Mouse (Mus musculus) lung, postnatal 25 days (tissue): ENCODE results near the gene Pros1.

Experiments used
- DNase-seq: peaks from one replicate; pipeline ENCODE4 v3.0.0; 2022; ENCODE audit warnings: low spot score

Pros1 gene

GRCm38 (mm10) chr16:62854191-62855068 lies at the start of gene Pros1:
Gene Pros1 (plus strand): TSS chr16:62854307.
- peak; percentile 74 for DNase-seq

- no peak for DNase-seq
Observed at GRCm38 (mm10) chr16:62804621-62805020, 49.5 kb upstream of the Pros1 start.

GRCm38 (mm10) chr16:62807249-62807979 lies 46.7 kb upstream of the Pros1 start:
- no peak for DNase-seq

GRCm38 (mm10) chr16:62810855-62811254 lies 43.3 kb upstream of the Pros1 start:
- DNase-seq: no peak

GRCm38 (mm10) chr16:62813790-62814189 lies 40.3 kb upstream of the Pros1 start:
- no peak for DNase-seq

- DNase-seq: peak; percentile 84
Observed at GRCm38 (mm10) chr16:62814491-62814890, 39.6 kb upstream of the Pros1 start, which contains the start of gene Stx19. Gene Stx19 (plus strand): TSS chr16:62814676.

GRCm38 (mm10) chr16:62822472-62822871 lies 31.6 kb upstream of the Pros1 start:
- DNase-seq: no peak

- DNase-seq: peak; percentile 57
Observed at GRCm38 (mm10) chr16:62826156-62827001, 27.7 kb upstream of the Pros1 start.

- no peak for DNase-seq
Observed at GRCm38 (mm10) chr16:62832027-62832426, 22.1 kb upstream of the Pros1 start.

GRCm38 (mm10) chr16:62832481-62832880 lies 21.6 kb upstream of the Pros1 start:
- peak; percentile 45 for DNase-seq

GRCm38 (mm10) chr16:62834016-62834735 lies 19.9 kb upstream of the Pros1 start:
- DNase-seq: no peak

GRCm38 (mm10) chr16:62845341-62845740 lies 8.8 kb upstream of the Pros1 start:
- no peak for DNase-seq

GRCm38 (mm10) chr16:62846498-62847312 lies 7.4 kb upstream of the Pros1 start, which contains the start of gene Arl13b:
Gene Arl13b (minus strand): TSS chr16:62847040.
- DNase-seq: peak; percentile 97

- DNase-seq: no peak
Observed at GRCm38 (mm10) chr16:62852464-62853252, 1.4 kb upstream of the Pros1 start.

GRCm38 (mm10) chr16:62853611-62854126 lies 438 bp upstream of the Pros1 start:
- no peak for DNase-seq

GRCm38 (mm10) chr16:62855385-62855784 lies 1.3 kb downstream of the Pros1 start:
- DNase-seq: no peak

GRCm38 (mm10) chr16:62856273-62856672 lies 2.2 kb downstream of the Pros1 start:
- DNase-seq: no peak

GRCm38 (mm10) chr16:62857498-62857897 lies 3.4 kb downstream of the Pros1 start:
- DNase-seq: no peak

- DNase-seq: peak; percentile 21
Observed at GRCm38 (mm10) chr16:62858018-62858417, 3.9 kb downstream of the Pros1 start.
